Mouse (Mus musculus) hindbrain, embryonic 10.5 days (tissue): ENCODE data around the gene Mib2. TPM values are rescaled to one million over a fixed set of nuclear protein-coding genes. Genes with fewer than 3 reads are reported as not detected.
"Not testable (repeated sequence)": the region's sequence is repeated elsewhere in the genome, so short reads cannot be mapped to it uniquely, and the experiment has no call there.

Source experiments
- DNase-seq: peaks from one replicate; pipeline ENCODE4 v3.0.0-alpha.2; 2017; ENCODE audit warnings: low spot score
- H3K27ac ChIP-seq: fragments of 300-500 bp; sonication (generic); 2 replicates; pipeline ENCODE4 v1.5.1; 2016; ENCODE audit warnings: mild to moderate bottlenecking, moderate library complexity
- H3K27me3 ChIP-seq: fragments of 300-500 bp; sonication (generic); 2 replicates; pipeline ENCODE4 v1.6.1; 2016; ENCODE audit warnings: mild to moderate bottlenecking; ENCODE audit not compliant: poor library complexity, insufficient read depth, severe bottlenecking
- H3K36me3 ChIP-seq: fragments of 300-500 bp; sonication (generic); 2 replicates; pipeline ENCODE4 v1.6.1; 2016; ENCODE audit warnings: mild to moderate bottlenecking, moderate library complexity
- H3K4me1 ChIP-seq: fragments of 300-500 bp; sonication (generic); replicated peaks from 2 replicates; pipeline ENCODE4 v1.6.1; 2016; ENCODE audit warnings: mild to moderate bottlenecking
- H3K4me3 ChIP-seq: fragments of 300-500 bp; sonication (generic); 2 replicates; pipeline ENCODE4 v1.5.1; 2016; ENCODE audit warnings: mild to moderate bottlenecking, moderate library complexity
- H3K9me3 ChIP-seq: fragments of 300-500 bp; sonication (generic); 2 replicates; pipeline ENCODE4 v1.6.1; 2016; ENCODE audit warnings: mild to moderate bottlenecking, moderate library complexity
- WGBS: fragments of 180-500 bp; shearing (Covaris S2); methylation state at CpG from one replicate; pipeline ENCODE4 v1.1.7; 2016; 5-methylcytosine and 5-hydroxymethylcytosine counted together
- polyA plus RNA-seq: library from polyadenylated mRNA; unstranded; fragments of >200 nt; fragmentation: Nextera tagmentation; extraction: Ambion mirVana; gene quantifications from 2 replicates; pipeline ENCODE4 v1.2.1, GENCODE M21; 2016

Gene Mib2
- polyA plus RNA-seq, 1 experiment from 2014 or later, result 21.8 TPM

- Histone ChIP-seq H3K36me3 (peaks cover 36% of the 10 kb centered on the region), H3K9me3 (no peaks in the 10 kb centered on the region), H3K27ac (no peak overlapping the region), H3K27me3 (peaks cover 35% of the 10 kb centered on the region), H3K4me1 (peaks cover 17% of the 10 kb centered on the region), H3K4me3 (no peak overlapping the region)
- 92% methylated on average over 10 of the region's 10 CpGs for WGBS
- no peak for DNase-seq
These were observed 10.0 kb downstream of the Mib2 start for GRCm38 (mm10) chr4:155658961-155659360.

- peaks cover 61% of the 10 kb centered on the region for H3K27me3 ChIP-seq
- peaks cover 40% of the 10 kb centered on the region for H3K36me3 ChIP-seq
- DNase-seq, result no peak
- 92% methylated on average over 13 of the region's 13 CpGs for WGBS
- H3K4me3 ChIP-seq, result no peak overlapping the region
- peaks cover 41% of the 10 kb centered on the region for H3K4me1 ChIP-seq
- H3K9me3 ChIP-seq, result no peaks in the 10 kb centered on the region
- no peak overlapping the region for H3K27ac ChIP-seq
These were observed 12.7 kb downstream of the Mib2 start for GRCm38 (mm10) chr4:155656214-155656751.

- Histone ChIP-seq H3K36me3 (peaks cover 49% of the 10 kb centered on the region), H3K27ac (peak overlapping the region; percentile 50; the same call in 1 of the 2 replicates), H3K9me3 (no peaks in the 10 kb centered on the region), H3K4me1 (peaks cover 42% of the 10 kb centered on the region), H3K4me3 (peak overlapping the region; percentile 56), H3K27me3 (peaks cover 73% of the 10 kb centered on the region)
- 2% methylated on average over 52 of the region's 52 CpGs for WGBS
- DNase-seq, result peak; percentile 64
These were observed 14.3 kb downstream of the Mib2 start for GRCm38 (mm10) chr4:155654456-155655298.

GRCm38 (mm10) chr4:155654183-155654455 is 14.9 kb downstream of the Mib2 start:
- peaks cover 73% of the 10 kb centered on the region for H3K27me3 ChIP-seq
- H3K27ac ChIP-seq, result no peak overlapping the region; the same call in 1 of the 2 replicates
- WGBS, result 2% methylated on average over 6 of the region's 6 CpGs
- peak overlapping the region; percentile 56 for H3K4me3 ChIP-seq
- no peaks in the 10 kb centered on the region for H3K9me3 ChIP-seq
- peaks cover 50% of the 10 kb centered on the region for H3K36me3 ChIP-seq
- H3K4me1 ChIP-seq, result peaks cover 42% of the 10 kb centered on the region
- DNase-seq, result no peak

GRCm38 (mm10) chr4:155653451-155654182 is 15.4 kb downstream of the Mib2 start:
- Histone ChIP-seq H3K4me1 (peaks cover 42% of the 10 kb centered on the region), H3K9me3 (no peaks in the 10 kb centered on the region), H3K27ac (peak overlapping the region; percentile 74; the same call in 1 of the 2 replicates), H3K4me3 (peak overlapping the region; percentile 56), H3K36me3 (peaks cover 50% of the 10 kb centered on the region), H3K27me3 (peaks cover 73% of the 10 kb centered on the region)
- DNase-seq, result peak; percentile 57
- WGBS, result 2% methylated on average over 31 of the region's 31 CpGs

- peak; percentile 71 for DNase-seq
- Histone ChIP-seq H3K27me3 (peaks cover 73% of the 10 kb centered on the region), H3K27ac (peak within 1 kb of the TSS; percentile 74), H3K4me1 (peaks cover 42% of the 10 kb centered on the region), H3K4me3 (peak within 1 kb of the TSS; percentile 56), H3K36me3 (peaks cover 50% of the 10 kb centered on the region), H3K9me3 (no peaks in the 10 kb centered on the region)
- under 1% methylated on average over 33 of the region's 33 CpGs for WGBS
These were observed 15.9 kb downstream of the Mib2 start, which contains the start of gene Mmp23 for GRCm38 (mm10) chr4:155653086-155653450. TSS of gene Mmp23 (minus strand) at chr4:155653384.

GRCm38 (mm10) chr4:155652283-155653085 is 16.5 kb downstream of the Mib2 start:
- Histone ChIP-seq H3K9me3 (no peaks in the 10 kb centered on the region), H3K27ac (peak overlapping the region; percentile 74), H3K36me3 (peaks cover 52% of the 10 kb centered on the region), H3K4me3 (peak overlapping the region; percentile 56), H3K4me1 (peaks cover 42% of the 10 kb centered on the region), H3K27me3 (peaks cover 73% of the 10 kb centered on the region)
- peak; percentile 13 for DNase-seq
- 23% methylated on average over 36 of the region's 36 CpGs for WGBS

- H3K36me3 ChIP-seq, result peaks cover 60% of the 10 kb centered on the region
- 66% methylated on average over 15 of the region's 15 CpGs for WGBS
- no peaks in the 10 kb centered on the region for H3K9me3 ChIP-seq
- peaks cover 66% of the 10 kb centered on the region for H3K27me3 ChIP-seq
- no peak overlapping the region for H3K27ac ChIP-seq
- H3K4me1 ChIP-seq, result peaks cover 42% of the 10 kb centered on the region
- DNase-seq, result no peak
- H3K4me3 ChIP-seq, result no peak overlapping the region
These were observed 17.3 kb downstream of the Mib2 start for GRCm38 (mm10) chr4:155651553-155652269.

- no peak for DNase-seq
- peaks cover 75% of the 10 kb centered on the region for H3K36me3 ChIP-seq
- peaks cover 42% of the 10 kb centered on the region for H3K27me3 ChIP-seq
- WGBS, result 94% methylated on average over 11 of the region's 11 CpGs
- peaks cover 29% of the 10 kb centered on the region for H3K4me1 ChIP-seq
- no peak overlapping the region for H3K27ac ChIP-seq
- no peak overlapping the region for H3K4me3 ChIP-seq
- no peaks in the 10 kb centered on the region for H3K9me3 ChIP-seq
These were observed 19.6 kb downstream of the Mib2 start for GRCm38 (mm10) chr4:155649355-155649754.

- no peak overlapping the region for H3K4me3 ChIP-seq
- H3K27me3 ChIP-seq, result peaks cover 6% of the 10 kb centered on the region
- no peak for DNase-seq
- peaks cover 98% of the 10 kb centered on the region for H3K36me3 ChIP-seq
- no peaks in the 10 kb centered on the region for H3K9me3 ChIP-seq
- no peaks in the 10 kb centered on the region for H3K4me1 ChIP-seq
- WGBS, result 96% methylated on average over 5 of the region's 5 CpGs
- no peak overlapping the region for H3K27ac ChIP-seq
These were observed 23.3 kb downstream of the Mib2 start for GRCm38 (mm10) chr4:155645721-155646120.

GRCm38 (mm10) chr4:155645308-155645707 is 23.7 kb downstream of the Mib2 start, which contains the start of gene Gm10563:
TSS of gene Gm10563 (minus strand) at chr4:155645408.
- H3K27me3 ChIP-seq, H3K27ac ChIP-seq, H3K4me1 ChIP-seq, H3K4me3 ChIP-seq, DNase-seq, H3K9me3 ChIP-seq: not testable (repeated sequence)
- 94% methylated on average over 2 of the region's 2 CpGs for WGBS
- peaks cover 98% of the 10 kb centered on the region for H3K36me3 ChIP-seq

GRCm38 (mm10) chr4:155643531-155643930 is 25.5 kb downstream of the Mib2 start:
- peaks cover 97% of the 10 kb centered on the region for H3K36me3 ChIP-seq
- 100% methylated on average over 1 of the region's 1 CpGs for WGBS
- no peaks in the 10 kb centered on the region for H3K27me3 ChIP-seq
- no peaks in the 10 kb centered on the region for H3K9me3 ChIP-seq
- no peak for DNase-seq
- no peaks in the 10 kb centered on the region for H3K4me1 ChIP-seq
- no peak overlapping the region for H3K27ac ChIP-seq
- H3K4me3 ChIP-seq, result no peak overlapping the region
